Mouse (Mus musculus): ENCODE data around the gene Olfr827.

The Olfr827 gene

GRCm38 (mm10) chr10:130214303-130214702 lies at the start of gene Olfr827:
Gene Olfr827, minus strand, starts transcription at chr10:130214403.
- DNase-seq: no peak

GRCm38 (mm10) chr10:130263203-130263602 lies 49.0 kb upstream of the Olfr827 start:
- DNase-seq: peak; percentile 64 to 69

DNA sequence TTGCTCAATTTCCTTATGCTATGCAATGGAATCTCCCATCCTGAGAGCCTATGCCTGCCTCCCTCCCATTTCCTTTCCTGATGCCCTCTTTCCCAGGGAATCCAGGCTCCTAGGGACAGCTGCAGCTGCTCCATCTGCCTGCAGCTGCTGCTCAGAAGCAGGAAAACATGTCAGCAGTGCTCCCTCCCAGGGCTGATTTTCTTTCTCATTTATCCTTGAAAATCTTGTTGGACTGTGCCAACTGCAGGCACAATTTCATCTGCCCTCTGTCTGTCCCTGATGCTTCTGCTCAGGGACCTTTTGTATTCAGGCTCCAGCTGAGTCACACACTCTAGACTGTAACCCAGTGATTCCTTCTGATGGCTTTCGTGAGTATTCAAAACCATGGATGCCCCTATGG lies 45.3 kb upstream of the Olfr827 start:
- DNase-seq: no peak

GRCm38 (mm10) chr10:130244271-130244670 lies 30.1 kb upstream of the Olfr827 start:
- peak; percentile 23 to 25 for DNase-seq

GRCm38 (mm10) chr10:130238318-130239209 lies 24.4 kb upstream of the Olfr827 start:
- DNase-seq: no peak

DNA sequence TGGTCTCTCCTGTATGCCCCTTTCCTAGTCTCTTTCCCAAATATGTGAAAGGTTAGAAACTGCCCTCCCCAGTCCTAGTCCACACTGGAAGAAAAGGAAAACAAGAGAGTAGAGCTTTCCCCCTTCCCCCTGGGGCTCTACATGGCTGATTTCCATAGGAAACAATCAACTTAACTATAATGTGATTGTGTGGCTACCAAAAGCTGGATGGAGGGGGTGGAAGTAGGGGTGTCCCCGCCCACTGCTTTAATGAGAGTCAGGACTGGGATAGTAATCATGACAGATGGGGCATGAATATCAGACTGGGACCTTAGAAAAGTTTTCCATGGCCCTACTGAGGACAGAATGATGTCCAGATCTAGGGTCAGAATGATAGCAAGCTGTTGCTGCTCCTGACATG lies 20.4 kb upstream of the Olfr827 start:
- no peak for DNase-seq

GRCm38 (mm10) chr10:130232117-130232516 lies 17.9 kb upstream of the Olfr827 start:
- DNase-seq: no peak

GRCm38 (mm10) chr10:130229584-130229983 lies 15.4 kb upstream of the Olfr827 start:
- peak in 1 of 2 experiments; percentile 3 for DNase-seq

DNA sequence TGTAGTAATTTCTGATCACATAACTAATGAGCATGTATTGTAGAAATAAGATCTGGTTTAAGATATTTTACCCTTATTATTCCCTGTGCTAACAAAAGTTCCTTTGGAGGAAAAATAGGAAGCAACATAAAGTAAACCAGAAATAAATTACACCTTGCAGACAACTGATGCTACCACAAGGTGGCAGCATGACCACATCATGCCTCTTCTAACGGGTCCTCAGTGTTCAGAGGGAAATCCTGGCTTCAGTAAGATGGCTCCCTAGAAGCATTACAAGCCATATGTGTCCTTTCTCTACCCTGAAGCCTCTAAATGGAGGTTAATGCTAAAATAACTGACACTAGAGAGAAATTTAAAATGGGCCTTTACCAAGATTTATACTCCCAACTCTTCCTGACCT lies 14.0 kb upstream of the Olfr827 start:
- peak; percentile 41 to 64 for DNase-seq

DNA sequence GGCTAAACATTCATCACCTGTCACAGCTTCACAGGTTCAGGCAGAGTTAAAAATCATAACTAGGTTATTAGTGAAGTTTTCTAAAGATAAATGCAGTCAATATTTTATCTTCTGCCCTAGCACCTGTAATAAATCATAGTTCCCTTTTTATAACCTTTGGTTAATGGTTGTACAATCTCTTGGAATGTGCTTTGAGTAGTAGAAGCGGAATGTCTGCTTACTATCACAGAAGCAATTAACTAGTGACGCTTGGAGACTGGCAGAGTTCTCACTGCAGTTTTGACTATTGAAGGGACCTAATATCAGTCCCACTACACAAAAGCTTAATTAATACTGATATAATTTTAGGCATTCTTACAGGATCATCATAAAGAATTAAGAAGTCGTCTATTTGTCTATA lies 10.8 kb upstream of the Olfr827 start:
- DNase-seq: no peak

- no peak for DNase-seq
Observed at GRCm38 (mm10) chr10:130184086-130184485, 30.1 kb downstream of the Olfr827 start, which contains the start of gene Olfr826. Gene Olfr826, minus strand, starts transcription at chr10:130184186.

- no peak for DNase-seq
Observed at GRCm38 (mm10) chr10:130166666-130167065, 47.5 kb downstream of the Olfr827 start, which contains the start of gene Olfr825. Gene Olfr825, minus strand, starts transcription at chr10:130166766.

DNA sequence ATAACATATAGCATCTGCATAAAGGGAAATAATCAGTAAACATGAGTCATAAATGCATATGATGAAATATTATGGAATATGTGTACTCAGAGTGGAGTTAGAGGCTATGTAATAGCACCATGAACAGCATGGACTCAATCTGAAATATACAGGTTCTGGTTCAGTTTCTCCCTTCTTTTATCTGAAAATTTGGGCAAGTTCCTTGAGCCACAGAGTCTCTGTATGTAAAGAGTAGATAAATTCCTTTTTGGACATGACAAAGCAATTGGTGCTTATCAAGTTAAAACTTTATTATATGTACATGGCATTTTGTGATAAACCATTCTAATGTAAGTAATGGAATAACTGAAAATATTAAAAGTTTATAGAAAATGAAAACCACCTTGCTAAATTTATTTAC lies 49.0 kb downstream of the Olfr827 start:
- no peak for DNase-seq

Measured in cerebellum, adult 18-20 months (tissue).